Mouse (Mus musculus) liver, postnatal 0 days (tissue): ENCODE data around the gene Sdhaf1.

Experiments used
- CTCF ChIP-seq: sonication (generic); IDR thresholded peaks from 2 replicates; pipeline ENCODE4 v1.5.1; 2016; ENCODE audit warnings: antibody characterized with exemption, low read depth
- EP300 ChIP-seq: IDR thresholded peaks from 2 replicates; pipeline ENCODE4 v1.6.1; 2016; ENCODE audit warnings: antibody characterized with exemption, low read depth, mild to moderate bottlenecking

GRCm38 (mm10) chr7:30286701-30287410 is 36.8 kb downstream of the Sdhaf1 start:
- TF ChIP-seq CTCF (no peak), EP300 (no peak)
